In genomic region chr16:8582579-8583295, GRCm38 (mm10) we compare ENCODE assay signal across 18 mouse cellular contexts. TPM values are rescaled to one million over a fixed set of nuclear protein-coding genes. Genes with fewer than 3 reads are reported as not detected.
DNase-seq lines count a peak whose midpoint lies in the region; ATAC-seq and TF ChIP-seq lines count a peak whose summit lies in the region.
"Had no signal": no experiment of that assay in that cellular context is flagged by ENCODE, and none has a peak within 500 bp of the region (broad histone marks: within the 10 kb centered on the region; RNA-seq: fewer than 3 reads in every experiment).

No protein-coding gene starts in this region.

- TF ChIP-seq CTCF in intestine, postnatal 0 days (IDR thresholded peaks at IDR 0.05; ENCODE audit: low read depth), result peak; percentile 45
- TF ChIP-seq CTCF in lung, postnatal 0 days (IDR thresholded peaks at IDR 0.05), result peak; percentile 36

- no peak overlapping the region for H3K27ac ChIP-seq in intestine, postnatal 0 days (ENCODE audit: low read depth, low read length)
- H3K27ac ChIP-seq in intestine, embryonic 16.5 days (ENCODE audit: low read length), result no peak overlapping the region
- no peak overlapping the region for H3K27ac ChIP-seq in lung, postnatal 0 days (ENCODE audit: low read length)
- H3K27ac ChIP-seq: embryonic facial prominence, embryonic 13.5 days; heart, embryonic 13.5 days; kidney, postnatal 0 days; limb, embryonic 12.5 days; midbrain, embryonic 15.5 days; stomach, embryonic 15.5 days had no signal

- DNase-seq in lung, postnatal 0 days (ENCODE audit: low spot score), result no peak
- no peak for DNase-seq in lung, postnatal 36 days
- DNase-seq in R1 (ENCODE audit: low read depth, low spot score), result peak; percentile 62
- DNase-seq in naive thymus-derived CD4-positive, alpha-beta T cell, adult 2 months (ENCODE audit: low read depth), result peak; percentile 6
- no peak for DNase-seq in frontal cortex, postnatal 25 days (ENCODE audit: low spot score in 2 of 2)
- DNase-seq: adrenal gland, postnatal 25 days; cerebellum, adult 9-10 months; gastrocnemius, postnatal 14 days; lung, adult 2 months; thymus, postnatal 25 days had no signal

- no peaks in the 10 kb centered on the region for H3K27me3 ChIP-seq in intestine, postnatal 0 days (replicated peaks; ENCODE audit: control insufficient read depth, insufficient read depth, low read length)
- no peaks in the 10 kb centered on the region for H3K27me3 ChIP-seq in intestine, embryonic 16.5 days (replicated peaks; ENCODE audit: control insufficient read depth, insufficient read depth, low read length)
- H3K27me3 ChIP-seq in lung, postnatal 0 days (replicated peaks; ENCODE audit: insufficient read depth, low read length), result no peaks in the 10 kb centered on the region
- H3K27me3 ChIP-seq: embryonic facial prominence, embryonic 13.5 days; heart, embryonic 13.5 days; limb, embryonic 12.5 days; midbrain, embryonic 15.5 days; stomach, embryonic 15.5 days had no signal

- peaks cover 59% of the 10 kb centered on the region for H3K36me3 ChIP-seq in intestine, postnatal 0 days (ENCODE audit: control insufficient read depth, insufficient read depth)
- peaks cover 19% of the 10 kb centered on the region for H3K36me3 ChIP-seq in intestine, embryonic 16.5 days (ENCODE audit: control insufficient read depth, insufficient read depth, low read length)
- no peaks in the 10 kb centered on the region for H3K36me3 ChIP-seq in lung, postnatal 0 days (ENCODE audit: insufficient read depth, low read length)

- H3K9me3 ChIP-seq in intestine, postnatal 0 days (ENCODE audit: control insufficient read depth), result no peaks in the 10 kb centered on the region
- H3K9me3 ChIP-seq in intestine, embryonic 16.5 days (ENCODE audit: control insufficient read depth, low read length), result no peaks in the 10 kb centered on the region
- no peaks in the 10 kb centered on the region for H3K9me3 ChIP-seq in lung, postnatal 0 days (ENCODE audit: low read length)
- H3K9me3 ChIP-seq: midbrain, embryonic 15.5 days; stomach, embryonic 15.5 days had no signal

- H3K4me3 ChIP-seq in intestine, postnatal 0 days (ENCODE audit: low read depth, low read length), result no peak overlapping the region
- H3K4me3 ChIP-seq in intestine, embryonic 16.5 days (ENCODE audit: low read length), result no peak overlapping the region
- no peak overlapping the region for H3K4me3 ChIP-seq in lung, postnatal 0 days (ENCODE audit: low read depth, low read length)
- H3K4me3 ChIP-seq: embryonic facial prominence, embryonic 13.5 days; heart, embryonic 13.5 days; limb, embryonic 12.5 days; midbrain, embryonic 15.5 days; stomach, embryonic 15.5 days had no signal

- no peak for ATAC-seq in intestine, postnatal 0 days
- ATAC-seq in intestine, embryonic 16.5 days, result no peak
- ATAC-seq in lung, postnatal 0 days, result no peak
- ATAC-seq: midbrain, embryonic 15.5 days had no signal

- no peaks in the 10 kb centered on the region for H3K4me1 ChIP-seq in intestine, postnatal 0 days (replicated peaks; ENCODE audit: control insufficient read depth, insufficient read depth, low read length)
- H3K4me1 ChIP-seq in intestine, embryonic 16.5 days (ENCODE audit: control insufficient read depth, insufficient read depth, low read length), result 0 out of 2 replicates have a peak, but pooled peaks cover 3% of the 10 kb centered on the region
- H3K4me1 ChIP-seq in lung, postnatal 0 days (ENCODE audit: insufficient read depth, low read depth, low read length), result no peaks in the 10 kb centered on the region
- H3K4me1 ChIP-seq: embryonic facial prominence, embryonic 13.5 days; heart, embryonic 13.5 days; limb, embryonic 12.5 days; midbrain, embryonic 15.5 days; stomach, embryonic 15.5 days had no signal

- TF ChIP-seq EP300 in lung, postnatal 0 days (IDR thresholded peaks at IDR 0.05), result no peak

- 95% methylated on average over 5 of the region's 5 CpGs for WGBS in intestine, postnatal 0 days
- WGBS in intestine, embryonic 16.5 days, result 99% methylated on average over 5 of the region's 5 CpGs
- WGBS in lung, postnatal 0 days, result 95% methylated on average over 5 of the region's 5 CpGs

- H3K4me2 ChIP-seq in intestine, postnatal 0 days (replicated peaks; ENCODE audit: low read depth), result no peak overlapping the region
- no peak overlapping the region for H3K4me2 ChIP-seq in intestine, embryonic 16.5 days (ENCODE audit: low read depth, low read length)
- no peak overlapping the region for H3K4me2 ChIP-seq in lung, postnatal 0 days (replicated peaks; ENCODE audit: low read depth, low read length)
- H3K4me2 ChIP-seq: embryonic facial prominence, embryonic 13.5 days; heart, embryonic 13.5 days; limb, embryonic 12.5 days; midbrain, embryonic 15.5 days; stomach, embryonic 15.5 days had no signal

- no peak overlapping the region for H3K9ac ChIP-seq in intestine, postnatal 0 days (ENCODE audit: low read depth, low read length)
- H3K9ac ChIP-seq in intestine, embryonic 16.5 days (ENCODE audit: low read depth, low read length), result no peak overlapping the region
- no peak overlapping the region for H3K9ac ChIP-seq in lung, postnatal 0 days (replicated peaks; ENCODE audit: low read depth)
- H3K9ac ChIP-seq: embryonic facial prominence, embryonic 13.5 days; heart, embryonic 13.5 days; limb, embryonic 12.5 days; midbrain, embryonic 15.5 days; stomach, embryonic 15.5 days had no signal

RNA-seq across cellular contexts. Expression of gene Pmm2, which starts 54.7 kb away (rescaled TPM):
- polyA plus RNA-seq in intestine, postnatal 0 days (2015; fragmentation: Nextera tagmentation; extraction: Ambion mirVana), result 116 and 120 TPM in 2 replicates
- polyA plus RNA-seq in intestine, embryonic 16.5 days (2015; fragmentation: Nextera tagmentation; extraction: Ambion mirVana), result 126 and 128 TPM in 2 replicates
- 38.0 and 40.2 TPM in 2 replicates for polyA plus RNA-seq in lung, postnatal 0 days (2015; fragmentation: Nextera tagmentation; extraction: Ambion mirVana)

RNA-seq across cellular contexts. Expression of gene Tmem186, which starts 54.8 kb away (rescaled TPM):
- 9.1 and 9.8 TPM in 2 replicates for polyA plus RNA-seq in intestine, postnatal 0 days (2015; fragmentation: Nextera tagmentation; extraction: Ambion mirVana)
- polyA plus RNA-seq in intestine, embryonic 16.5 days (2015; fragmentation: Nextera tagmentation; extraction: Ambion mirVana), result 23.9 and 24.2 TPM in 2 replicates
- polyA plus RNA-seq in lung, postnatal 0 days (2015; fragmentation: Nextera tagmentation; extraction: Ambion mirVana), result 8.2 and 8.7 TPM in 2 replicates

Comparison
In these comparisons a context has a peak if more than half of its experiments do, and no peak if none do; other contexts are left out.
1. DNase-seq: peak in R1 (single experiment) and naive thymus-derived CD4-positive, alpha-beta T cell, adult 2 months (single experiment); none in lung, postnatal 0 days (single experiment), lung, postnatal 36 days (single experiment) and frontal cortex, postnatal 25 days (0 of 2).